Mouse (Mus musculus) liver, embryonic 14.5 days (tissue): ENCODE results near the gene Armh1.

ENCODE experiments used
- CTCF ChIP-seq: IDR thresholded peaks from 2 replicates; pipeline ENCODE4 v1.5.1; 2016; ENCODE audit warnings: antibody characterized with exemption, low read depth, control low read depth
- EP300 ChIP-seq: IDR thresholded peaks from 2 replicates; pipeline ENCODE4 v1.6.1; 2016; ENCODE audit warnings: antibody characterized with exemption, low read depth

GRCm38 (mm10) chr4:117262987-117263386 lies 11.1 kb upstream of the Armh1 start:
- TF ChIP-seq CTCF (no peak), EP300 (no peak)
